9 mouse cellular contexts compared by ENCODE assay signal in the genomic region with DNA sequence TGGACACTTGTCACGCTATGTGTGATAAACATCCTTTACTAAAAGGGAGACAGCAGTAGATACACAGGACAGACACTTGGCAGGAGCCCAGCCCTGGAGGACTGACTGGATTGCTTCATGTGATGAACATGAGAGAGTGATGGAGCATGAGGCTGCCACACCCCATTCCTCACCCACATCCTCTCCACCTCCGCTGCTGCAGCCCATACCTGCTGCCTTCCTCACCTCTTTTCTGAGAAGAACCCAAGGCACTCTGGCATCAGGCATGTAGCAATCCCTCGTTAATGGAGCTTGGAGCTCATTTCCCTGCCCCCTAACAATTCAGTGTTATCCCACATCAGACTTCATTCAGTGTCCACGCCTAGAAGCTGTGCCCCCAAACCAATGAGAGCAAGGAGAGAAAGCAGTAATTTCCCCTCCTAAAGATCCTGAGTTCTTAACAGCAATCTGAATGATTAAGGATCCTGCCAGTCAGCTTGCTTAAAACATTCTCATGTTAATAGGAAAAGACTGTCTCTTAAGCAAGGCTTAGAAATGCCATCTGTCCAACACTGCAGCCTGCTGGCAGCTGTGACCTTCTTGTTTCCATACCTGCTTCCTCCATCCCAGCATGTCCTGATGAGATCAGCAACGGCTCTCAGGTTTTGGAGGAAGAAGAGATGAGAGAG.
DNase-seq lines count a peak whose midpoint lies in the region; ATAC-seq and TF ChIP-seq lines count a peak whose summit lies in the region.
"Had no signal": no experiment of that assay in that cellular context is flagged by ENCODE, and none has a peak within 500 bp of the region (broad histone marks: within the 10 kb centered on the region; RNA-seq: fewer than 3 reads in every experiment).

No protein-coding gene starts in this region.

- ATAC-seq in hindbrain, embryonic 14.5 days (ENCODE audit: low FRiP score), result peak; percentile 29; the same call in 1 of the 2 replicates
- 0 out of 2 replicates have a peak, but pooled peaks have one; percentile 31 for ATAC-seq in neural tube, embryonic 15.5 days (ENCODE audit: low FRiP score)
- ATAC-seq in liver, embryonic 12.5 days, result no peak
- ATAC-seq in kidney, embryonic 15.5 days (replicated peaks; ENCODE audit: low FRiP score), result no peak

- peaks cover 3% of the 10 kb centered on the region; the same call in 1 of the 2 replicates for H3K4me1 ChIP-seq in kidney, adult 2 months (ENCODE audit: control insufficient read depth, insufficient read depth, low read length)
- H3K4me1 ChIP-seq in hindbrain, embryonic 14.5 days (replicated peaks; ENCODE audit: control insufficient read depth, insufficient read depth, low read length), result 0 out of 2 replicates have a peak, but pooled peaks cover 6% of the 10 kb centered on the region
- H3K4me1 ChIP-seq in neural tube, embryonic 15.5 days, result peaks cover 8% of the 10 kb centered on the region; the same call in 1 of the 2 replicates
- H3K4me1 ChIP-seq in liver, embryonic 12.5 days, result no peaks in the 10 kb centered on the region
- H3K4me1 ChIP-seq in kidney, embryonic 15.5 days, result no peaks in the 10 kb centered on the region

- H3K36me3 ChIP-seq in kidney, adult 2 months (ENCODE audit: control insufficient read depth, insufficient read depth, low read length), result no peaks in the 10 kb centered on the region
- H3K36me3 ChIP-seq in hindbrain, embryonic 14.5 days (replicated peaks; ENCODE audit: control insufficient read depth, insufficient read depth), result 0 out of 2 replicates have a peak, but pooled peaks cover 3% of the 10 kb centered on the region
- no peaks in the 10 kb centered on the region for H3K36me3 ChIP-seq in neural tube, embryonic 15.5 days
- H3K36me3 ChIP-seq in liver, embryonic 12.5 days, result no peaks in the 10 kb centered on the region
- 0 out of 2 replicates have a peak, but pooled peaks cover 3% of the 10 kb centered on the region for H3K36me3 ChIP-seq in kidney, embryonic 15.5 days
- H3K36me3 ChIP-seq: heart, embryonic 15.5 days had no signal

- WGBS in kidney, adult 2 months, result 83% methylated on average over 5 of the region's 5 CpGs
- WGBS in hindbrain, embryonic 14.5 days, result 39% methylated on average over 5 of the region's 5 CpGs
- WGBS in neural tube, embryonic 15.5 days, result 47% methylated on average over 5 of the region's 5 CpGs
- 64% methylated on average over 5 of the region's 5 CpGs for WGBS in liver, embryonic 12.5 days (ENCODE audit: insufficient replicate concordance)
- 71% methylated on average over 5 of the region's 5 CpGs for WGBS in kidney, embryonic 15.5 days

- H3K9ac ChIP-seq in hindbrain, embryonic 14.5 days, result no peak overlapping the region
- no peak overlapping the region for H3K9ac ChIP-seq in neural tube, embryonic 15.5 days (replicated peaks)
- no peak overlapping the region for H3K9ac ChIP-seq in liver, embryonic 12.5 days
- H3K9ac ChIP-seq in kidney, embryonic 15.5 days, result no peak overlapping the region
- H3K9ac ChIP-seq: heart, embryonic 15.5 days had no signal

- TF ChIP-seq POLR2A in kidney, adult 2 months (IDR thresholded peaks at IDR 0.05; ENCODE audit: low read depth, low read length), result no peak

- H3K27me3 ChIP-seq in kidney, adult 2 months (replicated peaks; ENCODE audit: control insufficient read depth, insufficient read depth, low read length), result no peaks in the 10 kb centered on the region
- no peaks in the 10 kb centered on the region for H3K27me3 ChIP-seq in hindbrain, embryonic 14.5 days (ENCODE audit: control insufficient read depth, insufficient read depth, low read length)
- no peaks in the 10 kb centered on the region for H3K27me3 ChIP-seq in neural tube, embryonic 15.5 days (replicated peaks)
- no peaks in the 10 kb centered on the region for H3K27me3 ChIP-seq in liver, embryonic 12.5 days (replicated peaks)
- H3K27me3 ChIP-seq in kidney, embryonic 15.5 days, result no peaks in the 10 kb centered on the region
- H3K27me3 ChIP-seq: heart, embryonic 15.5 days had no signal

- no peak overlapping the region for H3K27ac ChIP-seq in kidney, adult 2 months (ENCODE audit: insufficient read depth, low read depth, low read length)
- H3K27ac ChIP-seq in hindbrain, embryonic 14.5 days, result no peak overlapping the region
- H3K27ac ChIP-seq in neural tube, embryonic 15.5 days (replicated peaks), result no peak overlapping the region
- H3K27ac ChIP-seq in liver, embryonic 12.5 days, result no peak overlapping the region
- H3K27ac ChIP-seq in kidney, embryonic 15.5 days, result no peak overlapping the region
- H3K27ac ChIP-seq: heart, embryonic 15.5 days had no signal

- no peaks in the 10 kb centered on the region for H3K9me3 ChIP-seq in hindbrain, embryonic 14.5 days (ENCODE audit: control insufficient read depth, low read length)
- H3K9me3 ChIP-seq in neural tube, embryonic 15.5 days (replicated peaks), result no peaks in the 10 kb centered on the region
- no peaks in the 10 kb centered on the region for H3K9me3 ChIP-seq in liver, embryonic 12.5 days (replicated peaks)
- H3K9me3 ChIP-seq in kidney, embryonic 15.5 days (replicated peaks), result no peaks in the 10 kb centered on the region
- H3K9me3 ChIP-seq: heart, embryonic 15.5 days had no signal

- no peak overlapping the region for H3K4me3 ChIP-seq in kidney, adult 2 months (ENCODE audit: insufficient read depth, low read depth, low read length)
- H3K4me3 ChIP-seq in hindbrain, embryonic 14.5 days (replicated peaks; ENCODE audit: low read length), result no peak overlapping the region
- H3K4me3 ChIP-seq in neural tube, embryonic 15.5 days (replicated peaks), result no peak overlapping the region
- H3K4me3 ChIP-seq in liver, embryonic 12.5 days, result no peak overlapping the region
- H3K4me3 ChIP-seq in kidney, embryonic 15.5 days (replicated peaks), result no peak overlapping the region
- H3K4me3 ChIP-seq: heart, embryonic 15.5 days had no signal

- H3K4me2 ChIP-seq in hindbrain, embryonic 14.5 days (replicated peaks), result no peak overlapping the region
- no peak overlapping the region for H3K4me2 ChIP-seq in neural tube, embryonic 15.5 days
- H3K4me2 ChIP-seq in liver, embryonic 12.5 days, result no peak overlapping the region
- no peak overlapping the region for H3K4me2 ChIP-seq in kidney, embryonic 15.5 days
- H3K4me2 ChIP-seq: heart, embryonic 15.5 days had no signal

- TF ChIP-seq CTCF in kidney, adult 2 months (conservative IDR thresholded peaks at IDR 0.05; ENCODE audit: insufficient read depth, insufficient read length, low read depth, low read length), result peak; percentile 45; the same call in 1 of the 2 replicates

- DNase-seq in kidney, adult 2 months, result no peak
- DNase-seq in kidney, postnatal 14 days, result no peak
- DNase-seq in cerebellum, adult 8-10 months, result peak; percentile 53
- peak; percentile 61 for DNase-seq in hindbrain, embryonic 14.5 days (ENCODE audit: low spot score)
- DNase-seq in right cerebral cortex, postnatal 36 days (ENCODE audit: low spot score in 2 of 2), result no peak

Comparison
In these comparisons a context has a peak if more than half of its experiments do, and no peak if none do; other contexts are left out.
1. DNase-seq: peak in cerebellum, adult 8-10 months (single experiment) and hindbrain, embryonic 14.5 days (single experiment); none in kidney, adult 2 months (single experiment), kidney, postnatal 14 days (single experiment) and right cerebral cortex, postnatal 36 days (0 of 2).
2. ATAC-seq: peak in hindbrain, embryonic 14.5 days (single experiment) and neural tube, embryonic 15.5 days (single experiment); none in liver, embryonic 12.5 days (single experiment) and kidney, embryonic 15.5 days (single experiment).